Mouse (Mus musculus): ENCODE measurements around the gene Lat2. TPM values are rescaled to one million over a fixed set of nuclear protein-coding genes. Genes with fewer than 3 reads are reported as not detected.
"Not testable (repeated sequence)": the region's sequence is repeated elsewhere in the genome, so short reads cannot be mapped to it uniquely, and the experiment has no call there.

Gene Lat2
- total RNA-seq (2022): 10 to 100 TPM in 2 of 4 experiments, 1 to 10 TPM in 2; 4.8 to 11.3 (median 8.0) TPM

GRCm38 (mm10) chr5:134614802-134615201 is at the start of gene Lat2:
TSS of gene Lat2 (minus strand) at chr5:134615025.
- DNase-seq: no peak

GRCm38 (mm10) chr5:134656708-134657107 is 41.9 kb upstream of the Lat2 start:
- DNase-seq: no peak

GRCm38 (mm10) chr5:134652015-134652414 is 37.2 kb upstream of the Lat2 start:
- no peak for DNase-seq

GRCm38 (mm10) chr5:134650926-134651325 is 36.1 kb upstream of the Lat2 start:
- DNase-seq: no peak

GRCm38 (mm10) chr5:134648976-134649375 is 34.2 kb upstream of the Lat2 start:
- DNase-seq: not testable (repeated sequence)

- DNase-seq: no peak
Measured at GRCm38 (mm10) chr5:134647394-134647793, 32.6 kb upstream of the Lat2 start.

- DNase-seq: no peak
Measured at GRCm38 (mm10) chr5:134646461-134646860, 31.6 kb upstream of the Lat2 start.

- DNase-seq: peak; percentile 69
Measured at GRCm38 (mm10) chr5:134644643-134645118, 29.9 kb upstream of the Lat2 start.

- DNase-seq: no peak
Measured at GRCm38 (mm10) chr5:134644121-134644520, 29.3 kb upstream of the Lat2 start.

GRCm38 (mm10) chr5:134640371-134640770 is 25.5 kb upstream of the Lat2 start:
- no peak for DNase-seq

GRCm38 (mm10) chr5:134639269-134639682 is 24.5 kb upstream of the Lat2 start, which contains the start of gene Eif4h:
TSS of gene Eif4h (minus strand) at chr5:134639490.
- peak; percentile 94 for DNase-seq

- DNase-seq: no peak
Measured at GRCm38 (mm10) chr5:134638461-134639268, 23.8 kb upstream of the Lat2 start.

GRCm38 (mm10) chr5:134637820-134638367 is 23.1 kb upstream of the Lat2 start:
- DNase-seq: no peak

GRCm38 (mm10) chr5:134632841-134633240 is 18.0 kb upstream of the Lat2 start:
- no peak for DNase-seq

- DNase-seq: no peak
Measured at GRCm38 (mm10) chr5:134630835-134631234, 16.0 kb upstream of the Lat2 start.

- no peak for DNase-seq
Measured at GRCm38 (mm10) chr5:134629508-134629907, 14.7 kb upstream of the Lat2 start.

GRCm38 (mm10) chr5:134622069-134622468 is 7.2 kb upstream of the Lat2 start:
- DNase-seq: no peak

- DNase-seq: no peak
Measured at GRCm38 (mm10) chr5:134621099-134621640, 6.3 kb upstream of the Lat2 start.

- no peak for DNase-seq
Measured at GRCm38 (mm10) chr5:134620457-134620856, 5.6 kb upstream of the Lat2 start.

- DNase-seq: peak; percentile 60
Measured at GRCm38 (mm10) chr5:134617071-134617470, 2.2 kb upstream of the Lat2 start.

- DNase-seq: no peak
Measured at GRCm38 (mm10) chr5:134615780-134616179, 955 bp upstream of the Lat2 start.

GRCm38 (mm10) chr5:134615380-134615779 is 555 bp upstream of the Lat2 start:
- DNase-seq: no peak

GRCm38 (mm10) chr5:134614296-134614695 is 529 bp downstream of the Lat2 start:
- DNase-seq: no peak

GRCm38 (mm10) chr5:134613727-134614126 is 1.1 kb downstream of the Lat2 start:
- DNase-seq: no peak
